Mouse (Mus musculus) 416B (cell line): ENCODE data around the gene Mical3.

Experiments used
- DNase-seq: peaks from one replicate; pipeline ENCODE4 v3.0.0; 2011; ENCODE audit warnings: low read depth

The Mical3 gene

GRCm38 (mm10) chr6:121014339-121014738 is 116.5 kb downstream of the Mical3 start:
- DNase-seq: no peak

GRCm38 (mm10) chr6:121013750-121014149 is 117.0 kb downstream of the Mical3 start:
- peak; percentile 42 for DNase-seq

DNA sequence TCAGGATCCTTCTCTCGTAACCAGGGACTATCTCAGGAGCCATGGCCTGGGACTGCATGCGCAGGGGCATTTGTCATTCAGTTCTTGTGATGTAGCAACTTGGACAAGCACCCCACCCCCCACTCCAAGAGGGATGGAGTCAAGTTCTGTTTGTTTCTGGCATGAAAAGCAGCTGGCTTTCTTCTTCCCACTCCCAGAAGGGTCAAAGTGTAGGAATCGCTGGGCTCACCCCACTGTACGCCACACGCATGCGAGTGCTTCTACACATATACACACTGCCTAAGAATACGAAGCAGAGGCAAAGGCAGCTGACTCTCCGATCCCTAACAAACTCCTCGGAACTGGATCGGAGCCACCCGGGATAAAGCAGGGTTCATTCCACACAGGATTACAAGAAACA is 119.1 kb downstream of the Mical3 start:
- DNase-seq: no peak

GRCm38 (mm10) chr6:121009651-121010050 is 121.1 kb downstream of the Mical3 start:
- no peak for DNase-seq

- DNase-seq: no peak
These were observed 125.8 kb downstream of the Mical3 start for GRCm38 (mm10) chr6:121004959-121005358.

- DNase-seq: no peak
These were observed 127.8 kb downstream of the Mical3 start for GRCm38 (mm10) chr6:121002952-121003351.

- no peak for DNase-seq
These were observed 130.8 kb downstream of the Mical3 start for GRCm38 (mm10) chr6:120999860-121000526.

DNA sequence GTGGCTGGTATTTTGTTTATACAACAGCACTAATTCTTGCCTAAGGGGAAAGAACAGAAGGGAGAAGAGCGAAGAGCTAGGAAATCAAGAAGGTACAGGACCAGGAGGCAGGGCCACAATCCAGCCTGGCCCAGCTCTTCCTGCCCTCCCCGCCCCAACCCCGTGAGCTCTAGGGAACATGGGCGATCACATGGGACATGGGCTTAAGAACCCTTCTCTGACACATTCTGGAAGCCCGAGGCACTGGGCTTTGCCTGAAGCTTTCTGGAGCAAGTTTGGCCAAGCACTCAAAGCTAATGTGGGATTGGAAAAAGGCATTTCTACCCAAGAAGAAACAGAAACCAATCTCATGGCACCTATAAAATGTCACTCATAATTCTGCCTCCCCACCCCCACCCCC is 131.7 kb downstream of the Mical3 start:
- DNase-seq: no peak

DNA sequence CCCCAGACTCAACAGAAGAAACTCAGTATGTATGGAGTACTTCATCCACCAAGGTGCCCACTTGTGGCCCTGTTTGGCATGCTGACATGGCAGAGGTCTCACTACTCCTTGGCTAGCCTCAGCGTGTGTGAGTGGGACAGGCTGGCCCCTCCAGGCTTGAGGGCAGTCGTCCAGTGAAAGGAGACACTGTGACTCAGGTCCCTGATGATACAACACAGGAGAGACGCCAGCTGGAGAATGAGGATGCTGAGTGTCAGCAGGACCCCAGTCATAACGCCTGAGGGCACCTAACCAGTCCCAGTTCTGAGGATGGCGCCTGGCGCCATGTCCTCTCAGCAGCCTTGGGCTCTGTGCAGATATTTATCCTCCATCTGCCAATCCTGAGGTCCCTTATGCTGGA is 134.2 kb downstream of the Mical3 start:
- DNase-seq: no peak

DNA sequence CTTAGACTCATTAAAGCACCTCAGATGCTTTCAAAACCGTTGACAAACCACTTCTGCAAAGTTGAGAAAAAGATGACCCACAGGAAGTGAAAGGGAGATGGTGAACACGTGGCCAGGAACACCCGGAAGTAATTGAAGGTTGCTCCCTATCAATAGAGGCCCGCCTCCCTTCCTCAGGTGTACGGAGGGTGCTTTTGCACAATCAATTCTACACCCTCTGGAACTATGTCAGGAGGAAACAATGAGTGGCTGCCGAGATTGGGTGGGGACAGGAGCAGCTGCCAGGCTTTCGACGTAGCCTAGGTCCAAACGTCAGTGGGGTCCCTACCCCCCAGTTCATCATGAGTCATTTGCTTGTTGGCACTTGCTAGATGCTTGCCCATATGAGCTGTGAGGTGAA is 135.3 kb downstream of the Mical3 start:
- DNase-seq: peak; percentile 42

DNA sequence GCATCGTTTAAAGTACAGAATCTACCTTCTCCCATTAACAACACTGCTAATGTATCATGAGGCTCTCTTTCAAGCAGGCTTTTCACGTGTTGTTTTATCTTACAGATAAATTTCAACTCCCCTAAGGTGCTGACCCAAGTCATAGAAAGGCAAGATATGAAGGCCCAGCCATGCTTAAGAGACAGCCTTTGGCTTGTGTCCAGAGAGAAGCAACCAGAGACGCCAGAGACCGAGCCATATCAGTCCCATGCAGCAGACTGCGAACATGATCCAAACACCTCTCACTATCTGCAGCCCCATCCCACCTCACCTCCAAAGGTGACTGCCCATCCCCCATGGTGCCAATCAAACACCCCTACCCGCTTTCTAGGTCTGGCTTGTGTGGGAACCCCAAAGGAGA is 138.9 kb downstream of the Mical3 start:
- no peak for DNase-seq

- no peak for DNase-seq
These were observed 143.2 kb downstream of the Mical3 start for GRCm38 (mm10) chr6:120987571-120988084.

- peak; percentile 39 for DNase-seq
These were observed 143.6 kb downstream of the Mical3 start for GRCm38 (mm10) chr6:120987164-120987563.

GRCm38 (mm10) chr6:120986172-120986571 is 144.6 kb downstream of the Mical3 start:
- DNase-seq: no peak

DNA sequence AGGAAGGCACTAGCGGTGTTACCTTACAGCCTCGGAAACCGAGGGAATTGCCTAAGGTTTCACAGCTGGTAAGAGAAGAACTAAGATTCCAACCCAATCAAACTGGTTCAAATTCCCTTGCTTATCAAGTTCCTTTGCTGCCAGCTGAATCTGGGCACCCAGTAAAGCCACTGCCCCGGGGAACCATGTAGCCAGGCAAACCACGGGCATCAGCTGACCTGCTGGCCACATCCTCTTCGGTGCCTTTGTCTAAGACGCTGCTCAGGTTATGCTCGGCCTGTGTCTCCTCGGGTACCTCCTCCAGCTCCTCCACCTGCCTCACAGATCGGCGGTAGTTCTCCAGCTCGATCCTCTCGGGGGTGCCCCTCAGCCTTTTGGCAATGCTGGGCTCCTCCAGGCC is 148.5 kb downstream of the Mical3 start:
- DNase-seq: peak; percentile 68

GRCm38 (mm10) chr6:120981537-120981936 is 149.3 kb downstream of the Mical3 start:
- peak; percentile 88 for DNase-seq

- DNase-seq: peak; percentile 84
These were observed 152.7 kb downstream of the Mical3 start for GRCm38 (mm10) chr6:120978019-120978621.

DNA sequence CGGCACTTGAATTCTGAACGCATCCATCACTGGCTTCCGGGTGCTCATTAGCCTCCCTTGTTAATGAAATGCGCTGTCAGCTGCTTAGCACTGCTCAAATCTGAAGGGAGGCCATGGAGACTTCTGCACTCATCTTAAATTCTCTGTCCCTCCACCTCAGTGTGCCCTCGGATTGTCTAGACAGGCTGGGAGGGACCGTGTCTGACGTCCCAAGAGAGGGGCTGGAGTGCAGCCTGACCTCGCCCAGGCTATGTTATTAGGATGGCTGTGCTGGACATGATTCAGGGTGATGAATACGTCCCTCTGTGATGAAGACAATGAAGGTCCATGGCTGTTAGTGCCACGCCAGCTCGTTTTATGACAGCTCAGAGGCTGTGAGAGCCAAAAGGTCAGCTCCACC is 153.8 kb downstream of the Mical3 start:
- DNase-seq: no peak

DNA sequence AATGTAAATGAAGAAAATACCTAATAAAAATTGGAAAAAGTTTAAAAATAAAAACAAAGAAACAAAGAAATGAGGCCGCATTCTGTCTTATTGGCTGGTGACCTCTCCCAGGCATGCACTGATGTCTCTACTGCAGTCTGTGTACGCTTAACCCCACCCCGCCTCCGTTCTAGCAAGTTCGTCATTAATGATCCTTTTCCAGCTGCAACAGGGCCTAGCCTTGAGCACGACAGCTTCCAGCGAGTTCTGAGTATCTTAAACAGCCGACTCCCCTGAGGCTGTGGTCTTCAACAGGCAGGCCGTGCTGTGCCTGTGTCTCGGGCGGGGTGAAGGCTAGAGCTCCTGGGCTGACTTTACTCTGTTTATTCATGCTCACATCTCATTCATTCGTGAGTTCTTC is 154.7 kb downstream of the Mical3 start:
- DNase-seq: no peak

DNA sequence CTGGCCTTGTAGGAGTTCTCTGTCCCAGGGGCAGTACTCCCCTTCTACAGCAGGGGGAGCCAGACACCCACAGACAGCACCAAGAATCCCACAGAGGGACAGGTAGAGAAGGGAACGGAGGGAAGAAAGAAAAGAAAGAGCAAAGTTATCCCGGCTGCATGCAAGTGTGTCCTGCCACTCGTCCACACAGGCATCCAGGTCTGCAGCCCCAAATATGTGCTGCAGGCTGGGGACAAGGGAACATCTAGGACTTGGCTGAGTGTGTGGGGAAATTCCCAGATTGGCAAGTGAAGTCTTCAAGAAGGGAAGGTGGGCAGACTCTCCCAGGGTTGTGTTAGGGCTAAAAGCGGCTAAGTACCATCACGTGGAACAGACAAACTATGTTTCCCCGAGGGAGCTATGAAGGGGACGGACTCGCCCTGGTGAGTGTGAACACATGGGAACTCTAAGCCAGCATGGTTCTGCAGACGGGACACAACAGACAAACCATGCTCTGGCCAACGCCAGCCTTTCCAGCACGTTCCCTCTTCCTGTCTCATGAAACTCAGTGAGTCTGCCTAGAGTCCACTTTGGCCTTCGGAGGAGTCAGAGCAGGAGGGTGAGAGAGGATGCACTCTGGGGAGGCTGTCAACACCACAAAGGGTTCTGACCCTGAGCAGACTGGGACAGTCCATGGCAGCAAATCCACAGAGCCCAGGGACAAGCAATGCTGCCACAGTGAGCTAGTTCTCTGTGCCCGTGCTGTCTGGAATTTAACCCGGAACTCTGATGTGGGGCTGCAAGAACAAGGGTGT is 158.8 kb downstream of the Mical3 start:
- peak; percentile 74 for DNase-seq

DNA sequence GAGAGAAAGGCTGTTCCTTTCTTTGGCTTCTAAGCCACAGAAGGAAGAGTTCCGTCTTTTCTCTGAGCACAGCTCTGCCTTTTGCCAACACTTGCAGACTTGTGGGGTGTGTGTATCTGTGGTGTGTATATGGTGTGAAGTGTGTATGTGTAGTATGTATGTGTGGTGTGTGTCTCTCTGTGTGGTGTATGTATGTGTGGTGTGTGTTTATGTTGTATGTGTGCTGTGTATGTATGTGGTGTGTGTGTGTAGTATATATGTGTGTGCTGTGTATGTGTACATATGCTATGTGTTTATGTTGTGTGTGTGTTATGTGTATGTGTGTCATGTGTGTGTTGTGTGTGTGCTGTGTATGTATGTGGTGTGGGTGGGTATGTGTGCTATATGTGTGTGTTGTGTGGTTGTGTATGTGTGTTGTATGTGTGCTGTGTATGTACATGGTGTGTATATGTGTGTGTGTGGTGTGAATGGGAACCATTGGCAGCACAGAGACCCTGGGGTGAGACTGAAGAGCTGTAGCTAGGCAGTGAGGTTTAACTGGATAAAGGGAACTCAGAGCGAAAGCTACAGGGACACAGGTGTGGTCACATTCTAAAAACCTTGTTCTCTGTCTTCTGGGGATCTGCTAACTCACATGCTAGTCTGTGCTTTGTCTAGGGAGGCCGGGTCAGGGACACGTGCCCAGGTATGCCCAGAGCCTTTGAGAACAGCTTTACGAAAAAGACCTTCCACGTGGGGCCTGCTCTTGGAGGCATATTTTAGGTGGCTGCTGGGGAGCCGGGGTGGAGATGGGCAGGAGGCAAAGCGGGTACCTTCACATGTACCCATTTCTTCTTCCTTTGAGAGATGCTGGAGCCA is 159.6 kb downstream of the Mical3 start:
- no peak for DNase-seq

GRCm38 (mm10) chr6:120965814-120966213 is 165.0 kb downstream of the Mical3 start:
- DNase-seq: no peak
